Mouse (Mus musculus) forebrain, embryonic 14.5 days (tissue): Measurements from ENCODE around the gene Gm9817. TPM values are rescaled to one million over a fixed set of nuclear protein-coding genes. Genes with fewer than 3 reads are reported as not detected.

Source experiments
- ATAC-seq: fragments of 200-750 bp; cut with Nextera tagmentation; 2 replicates; pipeline ENCODE4 v1.8.0; 2017; ENCODE audit warnings: mild to moderate bottlenecking, moderate library complexity
- DNase-seq: peaks from one replicate; pipeline ENCODE4 v3.0.0-alpha.2; 2015; ENCODE audit warnings: low spot score
- H3K27ac ChIP-seq: fragments of 300-500 bp; sonication (generic); 2 replicates; pipeline ENCODE4 v1.5.1; 2014; ENCODE audit warnings: low read depth, mild to moderate bottlenecking, control low read depth, low read length, moderate library complexity
- H3K27me3 ChIP-seq: fragments of 300-500 bp; sonication (generic); replicated peaks from 2 replicates; pipeline ENCODE4 v1.6.1; 2014; ENCODE audit warnings: low read length, control low read depth, mixed read lengths; ENCODE audit not compliant: control insufficient read depth, insufficient read depth
- H3K36me3 ChIP-seq: fragments of 300-500 bp; sonication (generic); 2 replicates; pipeline ENCODE4 v1.6.1; 2014; ENCODE audit warnings: low read length, control low read depth; ENCODE audit not compliant: control insufficient read depth, insufficient read depth
- H3K4me1 ChIP-seq: fragments of 300-500 bp; sonication (generic); 2 replicates; pipeline ENCODE4 v1.6.1; 2014; ENCODE audit warnings: antibody characterized with exemption, low read length, control low read depth; ENCODE audit not compliant: control insufficient read depth, insufficient read depth
- H3K4me2 ChIP-seq: fragments of 300-500 bp; sonication (generic); 2 replicates; pipeline ENCODE4 v1.6.1; 2014; ENCODE audit warnings: mild to moderate bottlenecking, control low read depth, low read length
- H3K4me3 ChIP-seq: fragments of 300-500 bp; sonication (generic); 2 replicates; pipeline ENCODE4 v1.5.1; 2014; ENCODE audit warnings: low read depth, low read length, control low read depth
- H3K9ac ChIP-seq: fragments of 300-500 bp; sonication (generic); 2 replicates; pipeline ENCODE4 v1.6.1; 2014; ENCODE audit warnings: mild to moderate bottlenecking, low read length, control low read depth, moderate library complexity
- H3K9me3 ChIP-seq: fragments of 300-500 bp; sonication (generic); replicated peaks from 2 replicates; pipeline ENCODE4 v1.6.1; 2016; ENCODE audit warnings: low read length, control low read depth, mixed read lengths; ENCODE audit not compliant: control insufficient read depth
- WGBS: fragments of 180-500 bp; shearing (Covaris S2); extraction: QIAGEN DNeasy Blood & Tissue Kit; methylation state at CpG from one replicate; pipeline ENCODE4 v1.1.7; 2014; 5-methylcytosine and 5-hydroxymethylcytosine counted together
- polyA plus RNA-seq: library from polyadenylated mRNA; unstranded; fragments of >200 nt; fragmentation: Nextera tagmentation; extraction: Ambion mirVana; gene quantifications from 2 replicates; pipeline ENCODE4 v1.2.1, GENCODE M21; 2014

The Gm9817 gene
- polyA plus RNA-seq, 1 experiment from 2014 or later: 0.08 TPM

GRCm38 (mm10) chr13:45099582-45100229 is 21.2 kb downstream of the Gm9817 start:
- H3K27me3 ChIP-seq: no peaks in the 10 kb centered on the region
- H3K4me3 ChIP-seq: no peak overlapping the region
- H3K4me2 ChIP-seq: no peak overlapping the region
- ATAC-seq (no peak), DNase-seq (no peak)
- no peaks in the 10 kb centered on the region for H3K36me3 ChIP-seq
- H3K9ac ChIP-seq: no peak overlapping the region
- no peaks in the 10 kb centered on the region for H3K4me1 ChIP-seq
- WGBS: 80% methylated on average over 10 of the region's 10 CpGs
- no peak overlapping the region for H3K27ac ChIP-seq
- no peaks in the 10 kb centered on the region for H3K9me3 ChIP-seq

DNA sequence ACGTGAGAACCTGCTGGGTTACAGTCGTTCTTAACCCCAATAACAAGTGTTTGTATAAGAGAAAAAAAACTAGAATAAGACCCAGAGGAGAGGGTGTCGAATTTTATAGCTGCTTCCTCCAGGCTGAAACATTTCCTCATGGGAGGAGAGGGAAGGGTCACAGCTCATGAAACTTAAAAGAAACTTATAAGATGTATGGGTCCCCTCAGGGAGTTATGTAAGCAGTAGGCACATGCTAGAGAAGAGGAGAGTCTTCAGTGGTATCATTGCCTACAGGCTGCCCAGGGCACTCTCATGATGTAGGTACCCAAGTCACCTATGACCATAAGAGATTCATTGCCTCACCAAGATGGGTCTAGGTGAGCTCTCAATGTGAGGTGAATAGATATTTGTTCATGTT is 28.0 kb downstream of the Gm9817 start:
- Histone ChIP-seq H3K27me3 (no peaks in the 10 kb centered on the region), H3K9me3 (no peaks in the 10 kb centered on the region), H3K4me1 (no peaks in the 10 kb centered on the region), H3K9ac (no peak overlapping the region), H3K4me2 (no peak overlapping the region), H3K4me3 (no peak overlapping the region), H3K36me3 (no peaks in the 10 kb centered on the region), H3K27ac (no peak overlapping the region)
- no peak for DNase-seq
- no peak for ATAC-seq
- 86% methylated on average over 3 of the region's 3 CpGs for WGBS

DNA sequence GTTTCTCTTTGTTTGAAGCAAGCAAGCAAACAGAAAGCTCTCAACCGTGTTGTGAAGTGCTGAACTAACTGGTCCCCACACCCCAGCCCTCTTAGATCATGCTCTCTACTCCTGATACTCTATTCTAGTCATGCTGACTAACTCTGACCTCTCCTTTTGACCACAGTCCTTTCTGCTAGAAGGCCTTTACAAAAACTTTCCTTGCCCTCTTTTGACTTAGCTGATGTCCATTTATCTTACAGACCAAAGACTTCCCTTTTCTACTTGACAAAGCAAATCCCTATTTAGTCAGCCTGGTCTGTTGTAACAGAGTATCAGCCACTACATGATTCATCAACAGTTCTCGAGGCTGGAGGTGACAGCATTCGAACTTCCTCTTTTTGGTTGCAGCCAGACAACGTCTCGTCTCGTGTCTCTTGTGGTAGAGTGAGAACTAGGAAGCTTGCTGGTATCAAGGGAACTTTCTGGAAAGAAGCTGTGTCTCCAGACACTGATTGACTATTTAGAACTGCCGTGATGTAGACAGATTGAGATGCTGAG is 30.4 kb downstream of the Gm9817 start:
- no peaks in the 10 kb centered on the region for H3K36me3 ChIP-seq
- DNase-seq: no peak
- 60% methylated on average over 7 of the region's 7 CpGs for WGBS
- no peaks in the 10 kb centered on the region for H3K4me1 ChIP-seq
- no peak overlapping the region for H3K9ac ChIP-seq
- H3K9me3 ChIP-seq: no peaks in the 10 kb centered on the region
- H3K27ac ChIP-seq: no peak overlapping the region
- no peak overlapping the region for H3K4me3 ChIP-seq
- no peak for ATAC-seq
- H3K4me2 ChIP-seq: no peak overlapping the region
- no peaks in the 10 kb centered on the region for H3K27me3 ChIP-seq

DNA sequence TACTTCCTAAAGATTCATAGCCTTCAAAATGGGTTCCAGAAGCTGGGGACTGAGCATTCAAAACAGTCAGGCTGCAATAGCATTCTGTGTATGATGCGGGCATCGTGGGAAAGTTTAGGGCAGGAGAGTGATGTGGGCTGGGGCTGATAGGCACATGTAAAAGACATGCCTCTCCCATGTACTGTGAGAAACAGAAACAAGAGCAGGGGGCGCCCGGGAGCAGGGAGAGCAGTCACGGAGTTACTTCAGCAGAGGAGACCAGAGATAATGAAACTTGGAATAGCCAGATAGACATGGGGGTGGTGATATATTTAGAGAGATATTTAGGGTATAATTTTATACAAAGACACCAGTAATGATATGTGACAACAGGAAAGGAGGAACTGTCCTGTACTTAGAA is 39.9 kb downstream of the Gm9817 start:
- WGBS: 84% methylated on average over 5 of the region's 5 CpGs
- no peak overlapping the region for H3K27ac ChIP-seq
- H3K36me3 ChIP-seq: no peaks in the 10 kb centered on the region
- no peak for DNase-seq
- no peaks in the 10 kb centered on the region for H3K9me3 ChIP-seq
- H3K9ac ChIP-seq: no peak overlapping the region
- H3K4me1 ChIP-seq: no peaks in the 10 kb centered on the region
- H3K4me3 ChIP-seq: no peak overlapping the region
- ATAC-seq: no peak
- no peak overlapping the region for H3K4me2 ChIP-seq
- no peaks in the 10 kb centered on the region for H3K27me3 ChIP-seq

DNA sequence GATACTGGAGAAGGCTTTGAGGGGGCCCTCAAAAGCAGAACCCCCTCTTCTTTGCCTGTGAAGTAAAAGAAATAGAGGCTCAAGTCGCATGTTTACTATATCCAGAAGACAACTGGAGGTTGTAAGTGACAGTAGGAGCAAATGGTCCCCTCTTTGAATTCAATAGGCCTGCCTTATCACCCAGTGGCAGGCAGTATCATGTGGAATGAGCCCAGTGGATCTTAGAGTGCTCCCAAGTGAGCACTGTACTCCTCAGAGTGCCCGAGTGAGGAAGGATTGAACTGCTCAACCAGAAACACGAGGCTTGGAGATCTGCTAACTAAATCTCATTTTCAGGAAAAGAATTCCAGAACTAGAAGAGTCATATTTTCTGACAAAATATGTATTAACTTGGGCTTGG is 40.3 kb downstream of the Gm9817 start:
- H3K36me3 ChIP-seq: no peaks in the 10 kb centered on the region
- no peak overlapping the region for H3K27ac ChIP-seq
- no peak for DNase-seq
- no peak for ATAC-seq
- no peaks in the 10 kb centered on the region for H3K27me3 ChIP-seq
- no peaks in the 10 kb centered on the region for H3K4me1 ChIP-seq
- H3K9ac ChIP-seq: no peak overlapping the region
- H3K4me3 ChIP-seq: no peak overlapping the region
- no peaks in the 10 kb centered on the region for H3K9me3 ChIP-seq
- H3K4me2 ChIP-seq: no peak overlapping the region
- 85% methylated on average over 3 of the region's 3 CpGs for WGBS

Other genes with a start within 250 kb of the Gm9817 start
- gene Dtnbp1, start 76.5 kb upstream of the Gm9817 start, polyA plus RNA-seq: 114 and 122 TPM in 2 replicates